Mouse (Mus musculus): Measurements from ENCODE around the gene Stxbp3. TPM values are rescaled to one million over a fixed set of nuclear protein-coding genes. Genes with fewer than 3 reads are reported as not detected.

Stxbp3 gene
- polyA plus RNA-seq, 1 experiment = 11.4 TPM

- TF ChIP-seq GATA1 (IDR thresholded peaks at IDR 0.05; ENCODE audit: low read length) = no peak
Observed at GRCm38 (mm10) chr3:108839647-108839999, 703 bp downstream of the Stxbp3 start.

GRCm38 (mm10) chr3:108838980-108839379 lies 1.3 kb downstream of the Stxbp3 start:
- TF ChIP-seq GATA1 (IDR thresholded peaks at IDR 0.05; ENCODE audit: low read length) = no peak

GRCm38 (mm10) chr3:108836931-108837330 lies 3.4 kb downstream of the Stxbp3 start:
- no peak for TF ChIP-seq GATA1 (IDR thresholded peaks at IDR 0.05; ENCODE audit: low read length)

- TF ChIP-seq GATA1 (IDR thresholded peaks at IDR 0.05; ENCODE audit: low read length) = no peak
Observed at GRCm38 (mm10) chr3:108831750-108832149, 8.6 kb downstream of the Stxbp3 start.

- no peak for TF ChIP-seq GATA1 (IDR thresholded peaks at IDR 0.05; ENCODE audit: low read length)
Observed at GRCm38 (mm10) chr3:108830493-108830892, 9.8 kb downstream of the Stxbp3 start.

GRCm38 (mm10) chr3:108815631-108816030 lies 24.7 kb downstream of the Stxbp3 start:
- no peak for TF ChIP-seq GATA1 (IDR thresholded peaks at IDR 0.05; ENCODE audit: low read length)

- no peak for TF ChIP-seq GATA1 (IDR thresholded peaks at IDR 0.05; ENCODE audit: low read length)
Observed at GRCm38 (mm10) chr3:108810747-108811263, 29.5 kb downstream of the Stxbp3 start.

- TF ChIP-seq GATA1 (IDR thresholded peaks at IDR 0.05; ENCODE audit: low read length) = no peak
Observed at GRCm38 (mm10) chr3:108805622-108806021, 34.7 kb downstream of the Stxbp3 start.

- no peak for TF ChIP-seq GATA1 (IDR thresholded peaks at IDR 0.05; ENCODE audit: low read length)
Observed at GRCm38 (mm10) chr3:108798375-108798774, 42.0 kb downstream of the Stxbp3 start.

GRCm38 (mm10) chr3:108797723-108798122 lies 42.6 kb downstream of the Stxbp3 start:
- no peak for TF ChIP-seq GATA1 (IDR thresholded peaks at IDR 0.05; ENCODE audit: low read length)

GRCm38 (mm10) chr3:108796386-108796785 lies 43.9 kb downstream of the Stxbp3 start:
- no peak for TF ChIP-seq GATA1 (IDR thresholded peaks at IDR 0.05; ENCODE audit: low read length)

- no peak for TF ChIP-seq GATA1 (IDR thresholded peaks at IDR 0.05; ENCODE audit: low read length)
Observed at GRCm38 (mm10) chr3:108795554-108796299, 44.6 kb downstream of the Stxbp3 start.

- no peak for TF ChIP-seq GATA1 (IDR thresholded peaks at IDR 0.05; ENCODE audit: low read length)
Observed at GRCm38 (mm10) chr3:108794780-108795179, 45.5 kb downstream of the Stxbp3 start.

GRCm38 (mm10) chr3:108792420-108792819 lies 47.9 kb downstream of the Stxbp3 start:
- TF ChIP-seq GATA1 (IDR thresholded peaks at IDR 0.05; ENCODE audit: low read length) = no peak

- TF ChIP-seq GATA1 (IDR thresholded peaks at IDR 0.05; ENCODE audit: low read length) = no peak
Observed at GRCm38 (mm10) chr3:108791054-108791706, 49.1 kb downstream of the Stxbp3 start.

GRCm38 (mm10) chr3:108790499-108790898 lies 49.8 kb downstream of the Stxbp3 start:
- TF ChIP-seq GATA1 (IDR thresholded peaks at IDR 0.05; ENCODE audit: low read length) = no peak

GRCm38 (mm10) chr3:108789299-108789698 lies 51.0 kb downstream of the Stxbp3 start:
- no peak for TF ChIP-seq GATA1 (IDR thresholded peaks at IDR 0.05; ENCODE audit: low read length)

Measured in G1E-ER4 (cell line).